Mouse (Mus musculus): ENCODE results near the gene Hnf4a.

- TF ChIP-seq TAL1 (IDR thresholded peaks at IDR 0.05; ENCODE audit: low read length) (no peak), GATA1 (IDR thresholded peaks at IDR 0.05; ENCODE audit: low read length) (no peak)
These were observed 47.2 kb upstream of the Hnf4a start for GRCm38 (mm10) chr2:163459380-163459779.
